Mouse (Mus musculus): ENCODE data around the gene Slc6a11. TPM values are rescaled to one million over a fixed set of nuclear protein-coding genes. Genes with fewer than 3 reads are reported as not detected.

The Slc6a11 gene
- polyA plus RNA-seq, 1 experiment, result not detected

DNA sequence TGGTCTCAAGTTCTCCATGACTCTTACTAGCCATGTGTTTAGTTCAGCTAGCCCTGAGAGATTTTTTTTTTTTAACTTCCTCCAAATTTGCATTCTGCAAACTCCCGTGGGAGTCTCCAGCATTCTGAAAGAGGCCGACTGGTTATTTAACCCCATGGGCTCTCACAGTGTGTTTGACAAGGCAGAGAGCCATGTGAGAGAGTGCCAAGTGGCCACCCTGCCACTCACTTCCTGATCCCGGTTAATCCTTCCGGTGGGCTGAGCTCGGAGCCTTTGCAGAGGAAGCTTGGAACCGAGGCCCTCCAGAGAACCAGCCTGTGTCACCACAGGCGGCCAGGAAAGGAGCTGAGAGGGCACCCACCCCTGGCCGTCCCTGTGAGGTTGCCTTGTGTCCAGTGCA is 162.5 kb downstream of the Slc6a11 start:
- TF ChIP-seq CTCF (IDR thresholded peaks at IDR 0.05; ENCODE audit: borderline replicate concordance, insufficient read depth, low read length), result no peak
- TF ChIP-seq POLR2A (IDR thresholded peaks at IDR 0.05; ENCODE audit: low read depth, low read length), result no peak
- Histone ChIP-seq H3K4me3 (ENCODE audit: insufficient read depth, low read length) (no peak overlapping the region), H3K27ac (ENCODE audit: insufficient read depth, low read length) (no peak overlapping the region), H3K4me1 (ENCODE audit: control insufficient read depth, insufficient read depth, low read length) (no peaks in the 10 kb centered on the region)

DNA sequence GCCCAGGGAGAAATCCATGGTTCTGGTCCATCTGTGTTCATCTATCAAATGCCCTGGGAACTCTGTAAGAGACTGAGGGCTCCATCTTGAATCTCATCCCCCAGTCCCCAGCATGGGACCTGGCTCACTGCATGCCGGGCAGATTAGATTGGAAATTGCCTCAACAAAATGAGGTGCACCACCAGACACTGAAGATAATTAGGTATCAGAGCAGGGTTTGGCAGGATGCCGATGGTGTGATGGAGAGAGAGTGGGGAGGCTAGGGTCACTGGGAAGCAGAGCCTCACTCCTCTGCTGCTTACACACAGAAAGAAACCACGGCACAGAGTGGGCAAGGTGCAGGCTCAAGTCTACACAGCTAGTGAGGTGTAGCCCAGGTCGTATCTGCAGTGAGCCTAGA is 164.0 kb downstream of the Slc6a11 start:
- TF ChIP-seq POLR2A (IDR thresholded peaks at IDR 0.05; ENCODE audit: low read depth, low read length) (no peak), CTCF (IDR thresholded peaks at IDR 0.05; ENCODE audit: borderline replicate concordance, insufficient read depth, low read length) (no peak)
- Histone ChIP-seq H3K4me3 (ENCODE audit: insufficient read depth, low read length) (no peak overlapping the region), H3K27ac (ENCODE audit: insufficient read depth, low read length) (no peak overlapping the region), H3K4me1 (ENCODE audit: control insufficient read depth, insufficient read depth, low read length) (no peaks in the 10 kb centered on the region)

DNA sequence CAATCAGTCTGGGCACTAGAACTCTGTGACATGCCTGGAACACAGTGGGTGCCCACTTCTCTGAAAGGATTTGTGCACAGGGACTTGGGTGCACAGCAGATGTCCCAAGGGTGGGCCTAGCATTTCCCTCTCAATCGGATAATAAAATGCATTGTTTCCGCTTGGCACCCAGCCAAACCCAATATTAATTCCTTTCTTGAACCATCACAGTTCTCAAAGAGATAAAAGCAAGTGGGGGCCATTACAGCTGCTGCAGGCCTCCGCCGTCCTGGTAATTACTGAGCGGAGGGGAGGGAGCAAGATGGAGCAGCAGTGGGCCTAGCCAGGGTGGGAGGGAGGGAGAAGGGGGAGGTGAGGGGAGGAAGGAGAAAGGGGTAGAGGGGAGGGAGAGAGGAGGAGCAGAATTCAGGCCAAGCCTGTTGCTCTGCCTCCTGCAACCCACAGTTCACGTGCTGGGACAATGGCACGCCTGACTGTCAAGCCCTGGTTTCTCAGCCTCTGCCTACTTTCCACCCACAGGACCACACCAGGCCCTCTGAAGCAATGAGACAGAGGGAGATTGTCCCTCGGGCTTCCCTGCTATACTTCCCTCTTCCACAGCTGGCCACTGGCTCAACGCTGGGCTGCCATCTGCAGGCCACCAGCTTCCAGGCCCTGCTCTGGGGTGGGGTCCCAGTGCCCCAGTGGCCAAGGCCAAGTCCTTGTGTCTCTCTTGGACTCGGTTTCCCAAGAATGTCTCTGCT is 166.4 kb downstream of the Slc6a11 start:
- no peak for TF ChIP-seq POLR2A (IDR thresholded peaks at IDR 0.05; ENCODE audit: low read depth, low read length)
- TF ChIP-seq CTCF (IDR thresholded peaks at IDR 0.05; ENCODE audit: borderline replicate concordance, insufficient read depth, low read length), result no peak
- Histone ChIP-seq H3K4me3 (ENCODE audit: insufficient read depth, low read length) (no peak overlapping the region), H3K4me1 (ENCODE audit: control insufficient read depth, insufficient read depth, low read length) (no peaks in the 10 kb centered on the region), H3K27ac (ENCODE audit: insufficient read depth, low read length) (no peak overlapping the region)

Other genes starting within 250 kb of the Slc6a11 start
- gene Atp2b2, start 88.6 kb upstream of the Slc6a11 start, polyA plus RNA-seq (2011; ENCODE audit: insufficient read length, low read depth, missing spikeins), result not detected in 2 replicates
- gene Slc6a1, start 151.4 kb downstream of the Slc6a11 start, polyA plus RNA-seq (2011; ENCODE audit: insufficient read length, low read depth, missing spikeins), result not detected in 2 replicates

All from embryonic fibroblast, embryonic 13.5 days (primary cell).